Mouse (Mus musculus): ENCODE results near the gene Nkx2-5.

- no peak for TF ChIP-seq POLR2A (IDR thresholded peaks at IDR 0.05; ENCODE audit: low read depth, low read length)
- no peak for TF ChIP-seq CTCF (IDR thresholded peaks at IDR 0.05; ENCODE audit: extremely low read depth, insufficient read length, insufficient replicate concordance, low read depth, low read length)
Measured at GRCm38 (mm10) chr17:26865156-26865555, 20.3 kb upstream of the Nkx2-5 start.
